Mouse (Mus musculus) liver, adult (tissue): ENCODE data around the gene Kcnmb1.

Source experiments
- GATA4 ChIP-seq: IDR thresholded peaks from 2 replicates; pipeline ENCODE4 v1.6.1; 2014; ENCODE audit warnings: mild to moderate bottlenecking, low read length; ENCODE audit not compliant: insufficient replicate concordance

The Kcnmb1 gene

GRCm38 (mm10) chr11:34009316-34010087, 46.7 kb downstream of the Kcnmb1 start:
- TF ChIP-seq GATA4: no peak

- TF ChIP-seq GATA4: no peak
Measured at GRCm38 (mm10) chr11:34010133-34010858, 47.5 kb downstream of the Kcnmb1 start.

GRCm38 (mm10) chr11:34010859-34011172, 48.0 kb downstream of the Kcnmb1 start:
- TF ChIP-seq GATA4: no peak

- TF ChIP-seq GATA4: no peak
Measured at GRCm38 (mm10) chr11:34012007-34012652, 49.3 kb downstream of the Kcnmb1 start.
